Mouse (Mus musculus): Measurements from ENCODE around the gene Gm10197. TPM values are rescaled to one million over a fixed set of nuclear protein-coding genes. Genes with fewer than 3 reads are reported as not detected.

Gm10197 gene
- polyA plus RNA-seq (2015; fragmentation: Nextera tagmentation; extraction: Ambion mirVana): 3.8 TPM in 1 of 2 replicates, not detected in the other

DNA sequence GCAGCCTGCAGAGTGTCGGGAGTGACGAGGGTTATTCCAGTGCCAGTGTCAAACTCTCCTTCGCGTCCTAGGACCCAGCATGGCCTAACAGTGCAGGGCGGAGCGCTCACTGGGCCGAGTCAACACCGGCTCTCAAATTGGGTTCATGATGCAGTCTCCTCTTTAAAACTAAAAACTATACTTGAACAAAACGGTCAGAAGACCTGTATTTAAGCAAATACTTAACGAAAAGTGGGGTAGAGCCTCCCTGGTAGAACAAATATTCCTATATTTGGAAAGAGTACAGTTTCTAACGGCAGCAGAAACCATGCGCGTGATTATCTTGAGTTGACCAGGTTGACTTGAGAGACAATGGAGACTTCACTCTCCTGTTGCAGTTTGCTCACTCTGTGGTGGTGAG is at the start of gene Gm10197:
Gene Gm10197, minus strand, starts transcription at position 101 of the 400 bp plus-strand sequence.
- peaks cover 9% of the 10 kb centered on the region; the same call in 1 of the 2 replicates for H3K4me1 ChIP-seq (replicated peaks; ENCODE audit: control insufficient read depth, insufficient read depth, low read length)
- no peak within 1 kb of the TSS for H3K9ac ChIP-seq (ENCODE audit: low read length)
- no peak within 1 kb of the TSS for H3K27ac ChIP-seq (ENCODE audit: low read length)
- no peak for ATAC-seq (ENCODE audit: low read depth)
- H3K36me3 ChIP-seq (ENCODE audit: control insufficient read depth, insufficient read depth, low read length): peaks cover 19% of the 10 kb centered on the region
- no peak within 1 kb of the TSS for H3K4me3 ChIP-seq (ENCODE audit: low read length)
- H3K27me3 ChIP-seq (ENCODE audit: control insufficient read depth, insufficient read depth, low read depth, low read length): no peaks in the 10 kb centered on the region
- 73% methylated on average over 13 of the region's 13 CpGs for WGBS
- no peaks in the 10 kb centered on the region for H3K9me3 ChIP-seq (ENCODE audit: control insufficient read depth, low read length)
- no peak within 1 kb of the TSS for H3K4me2 ChIP-seq (ENCODE audit: low read depth, low read length)

DNA sequence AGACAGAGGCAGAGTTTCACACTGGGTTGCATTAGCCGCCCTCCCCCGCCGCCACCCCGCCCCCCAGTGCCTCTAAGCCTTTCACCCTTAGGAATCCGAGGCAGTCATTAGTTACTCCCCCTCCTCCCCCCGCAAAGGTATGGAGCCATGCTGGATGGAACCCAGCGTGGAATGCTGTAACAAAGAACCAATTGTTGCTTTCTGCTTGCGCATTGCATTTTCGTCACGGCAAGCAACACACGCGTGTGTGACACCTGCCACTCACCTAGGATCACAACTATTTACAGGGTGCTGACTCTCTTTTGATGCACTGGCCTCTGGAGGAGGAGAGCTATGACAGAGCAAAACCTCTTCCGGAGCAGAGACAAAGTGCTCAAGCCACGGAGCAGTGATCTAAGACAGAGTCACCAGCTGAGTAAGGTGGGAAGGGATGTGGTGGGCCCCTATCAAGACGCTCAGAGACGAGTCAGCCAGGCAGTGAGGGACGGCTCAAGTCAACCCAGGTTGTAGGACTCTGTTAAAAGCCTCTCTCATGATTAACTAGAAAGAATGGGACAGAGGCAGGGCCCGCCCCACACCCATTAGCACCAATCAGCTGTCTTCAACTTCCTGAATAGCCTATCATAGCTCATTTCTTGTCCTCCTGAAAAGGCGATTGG is 49.5 kb upstream of the Gm10197 start:
- WGBS: 2% methylated on average over 19 of the region's 19 CpGs
- H3K4me3 ChIP-seq (ENCODE audit: low read length): peak overlapping the region; percentile 48
- H3K27ac ChIP-seq (ENCODE audit: low read length): peak overlapping the region; percentile 87
- peak; percentile 94 for ATAC-seq (ENCODE audit: low read depth)
- H3K9ac ChIP-seq (ENCODE audit: low read length): peak overlapping the region; percentile 63
- no peaks in the 10 kb centered on the region for H3K27me3 ChIP-seq (ENCODE audit: control insufficient read depth, insufficient read depth, low read depth, low read length)
- H3K9me3 ChIP-seq (ENCODE audit: control insufficient read depth, low read length): no peaks in the 10 kb centered on the region
- peaks cover 12% of the 10 kb centered on the region; the same call in 1 of the 2 replicates for H3K4me1 ChIP-seq (replicated peaks; ENCODE audit: control insufficient read depth, insufficient read depth, low read length)
- peak overlapping the region; percentile 76 for H3K4me2 ChIP-seq (ENCODE audit: low read depth, low read length)
- H3K36me3 ChIP-seq (ENCODE audit: control insufficient read depth, insufficient read depth, low read length): no peaks in the 10 kb centered on the region

DNA sequence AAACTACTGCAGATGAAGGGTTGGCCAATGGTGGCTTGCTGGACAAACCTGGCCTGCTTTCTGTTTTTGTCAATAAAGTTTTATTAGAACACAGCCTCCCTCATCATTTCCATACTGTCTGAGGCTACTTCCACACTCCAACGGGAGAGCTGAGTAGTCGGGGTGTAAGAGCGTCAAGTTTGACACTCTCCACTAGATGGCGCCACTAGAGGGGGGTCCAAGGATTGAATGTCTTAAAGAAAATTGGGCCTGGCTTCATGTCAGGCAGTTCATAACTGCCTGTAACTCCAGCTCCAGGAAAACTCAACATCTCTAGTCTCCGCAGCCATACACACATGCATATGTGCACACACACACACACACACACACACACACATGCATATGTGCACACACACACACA is 48.3 kb upstream of the Gm10197 start:
- WGBS: 37% methylated on average over 5 of the region's 5 CpGs

DNA sequence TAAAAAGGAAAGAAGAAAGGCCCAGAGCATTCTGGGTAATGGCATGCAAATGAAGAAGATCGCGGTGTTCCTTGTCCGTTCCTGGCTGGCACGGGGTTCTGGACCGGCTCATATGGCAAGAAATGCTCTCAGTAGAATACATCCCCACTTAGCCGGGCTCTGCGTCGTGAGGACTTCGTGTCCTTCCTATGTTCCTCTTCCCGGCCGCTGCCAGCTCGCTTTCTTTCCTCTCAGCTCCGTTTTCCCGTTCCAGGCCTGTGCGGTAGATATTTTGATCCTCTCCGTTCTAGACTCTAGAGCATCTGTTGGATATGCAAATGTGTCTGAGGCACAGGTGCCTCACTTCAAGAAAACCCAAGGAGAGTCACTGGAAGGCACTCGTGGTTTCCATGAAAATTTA is 43.6 kb upstream of the Gm10197 start:
- Histone ChIP-seq H3K4me2 (ENCODE audit: low read depth, low read length) (no peak overlapping the region), H3K27ac (ENCODE audit: low read length) (no peak overlapping the region), H3K4me1 (replicated peaks; ENCODE audit: control insufficient read depth, insufficient read depth, low read length) (peaks cover 3% of the 10 kb centered on the region), H3K9ac (ENCODE audit: low read length) (no peak overlapping the region), H3K4me3 (ENCODE audit: low read length) (no peak overlapping the region), H3K36me3 (ENCODE audit: control insufficient read depth, insufficient read depth, low read length) (no peaks in the 10 kb centered on the region), H3K9me3 (ENCODE audit: control insufficient read depth, low read length) (no peaks in the 10 kb centered on the region), H3K27me3 (ENCODE audit: control insufficient read depth, insufficient read depth, low read depth, low read length) (no peaks in the 10 kb centered on the region)
- 81% methylated on average over 17 of the region's 17 CpGs for WGBS
- ATAC-seq (ENCODE audit: low read depth): no peak

More for the DNA sequence above, 48.3 kb upstream of the Gm10197 start:
- Histone ChIP-seq H3K36me3 (ENCODE audit: control insufficient read depth, insufficient read depth, low read length) (no peaks in the 10 kb centered on the region), H3K4me3 (ENCODE audit: low read length) (no peak overlapping the region), H3K9ac (ENCODE audit: low read length) (no peak overlapping the region), H3K27me3 (ENCODE audit: control insufficient read depth, insufficient read depth, low read depth, low read length) (no peaks in the 10 kb centered on the region), H3K4me1 (replicated peaks; ENCODE audit: control insufficient read depth, insufficient read depth, low read length) (peaks cover 12% of the 10 kb centered on the region; the same call in 1 of the 2 replicates), H3K4me2 (ENCODE audit: low read depth, low read length) (no peak overlapping the region), H3K27ac (ENCODE audit: low read length) (no peak overlapping the region), H3K9me3 (ENCODE audit: control insufficient read depth, low read length) (no peaks in the 10 kb centered on the region)
- ATAC-seq (ENCODE audit: low read depth): no peak; the same call in 1 of the 2 replicates

DNA sequence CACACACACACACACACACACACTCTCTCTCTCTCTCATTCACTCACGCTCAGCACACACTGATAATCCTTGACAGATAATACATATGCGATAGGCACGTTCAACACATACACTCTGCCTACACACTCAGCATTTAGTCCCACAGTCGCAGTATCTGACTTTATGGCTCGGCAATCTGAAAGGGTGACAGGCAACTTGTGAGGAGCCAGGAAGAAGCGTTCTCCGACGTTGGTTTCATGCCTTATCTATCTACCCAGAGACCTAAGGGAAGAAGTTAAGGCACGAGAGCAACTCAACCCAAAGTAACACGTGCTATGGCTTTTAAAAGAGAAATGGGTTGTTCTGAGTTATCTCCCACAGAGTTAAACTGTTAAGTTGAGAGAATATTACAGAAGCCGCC is 43.1 kb upstream of the Gm10197 start:
- no peak overlapping the region for H3K9ac ChIP-seq (ENCODE audit: low read length)
- WGBS: 64% methylated on average over 11 of the region's 11 CpGs
- no peak for ATAC-seq (ENCODE audit: low read depth)
- H3K4me3 ChIP-seq (ENCODE audit: low read length): no peak overlapping the region
- no peak overlapping the region for H3K27ac ChIP-seq (ENCODE audit: low read length)
- peaks cover 3% of the 10 kb centered on the region for H3K4me1 ChIP-seq (replicated peaks; ENCODE audit: control insufficient read depth, insufficient read depth, low read length)
- no peaks in the 10 kb centered on the region for H3K27me3 ChIP-seq (ENCODE audit: control insufficient read depth, insufficient read depth, low read depth, low read length)
- no peak overlapping the region for H3K4me2 ChIP-seq (ENCODE audit: low read depth, low read length)
- no peaks in the 10 kb centered on the region for H3K9me3 ChIP-seq (ENCODE audit: control insufficient read depth, low read length)
- no peaks in the 10 kb centered on the region for H3K36me3 ChIP-seq (ENCODE audit: control insufficient read depth, insufficient read depth, low read length)

DNA sequence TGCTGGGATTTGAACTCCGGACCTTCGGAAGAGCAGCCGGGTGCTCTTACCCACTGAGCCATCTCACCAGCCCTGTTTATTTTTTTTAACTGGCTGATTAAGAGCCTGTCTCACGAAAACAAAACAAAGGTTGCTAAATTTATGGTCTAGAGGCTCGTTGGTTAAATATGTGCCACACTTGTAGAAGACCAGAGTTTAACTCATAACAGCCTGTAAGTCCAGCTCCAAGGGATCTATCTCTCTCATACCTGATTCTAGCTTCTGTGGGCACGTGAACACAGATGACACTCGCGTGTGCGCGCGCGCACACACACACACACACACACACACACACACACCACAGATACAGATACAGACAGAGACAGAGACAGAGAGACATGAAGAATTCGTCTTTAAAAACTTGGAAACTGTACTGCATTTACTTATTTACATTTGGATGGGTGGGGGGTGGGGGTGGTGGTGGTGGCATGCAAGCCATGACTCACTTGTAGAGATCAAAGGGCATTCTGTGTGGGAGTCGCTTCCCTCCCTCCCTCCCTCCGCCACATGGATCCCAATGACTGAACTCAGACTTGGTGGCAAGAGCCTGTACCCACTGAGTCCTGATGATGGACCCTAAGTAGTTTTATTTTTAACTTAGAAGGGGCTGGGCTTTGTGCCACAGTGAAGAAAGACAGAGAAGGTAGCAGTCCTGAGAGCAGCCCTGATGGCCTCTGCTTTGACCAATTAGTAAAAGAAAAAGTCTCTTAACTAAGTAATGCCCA is 42.2 kb upstream of the Gm10197 start:
- Histone ChIP-seq H3K4me1 (replicated peaks; ENCODE audit: control insufficient read depth, insufficient read depth, low read length) (peaks cover 3% of the 10 kb centered on the region), H3K4me3 (ENCODE audit: low read length) (no peak overlapping the region), H3K27me3 (ENCODE audit: control insufficient read depth, insufficient read depth, low read depth, low read length) (no peaks in the 10 kb centered on the region), H3K9me3 (ENCODE audit: control insufficient read depth, low read length) (no peaks in the 10 kb centered on the region), H3K27ac (ENCODE audit: low read length) (no peak overlapping the region), H3K36me3 (ENCODE audit: control insufficient read depth, insufficient read depth, low read length) (no peaks in the 10 kb centered on the region), H3K9ac (ENCODE audit: low read length) (no peak overlapping the region), H3K4me2 (ENCODE audit: low read depth, low read length) (no peak overlapping the region)
- 74% methylated on average over 15 of the region's 15 CpGs for WGBS
- ATAC-seq (ENCODE audit: low read depth): no peak

DNA sequence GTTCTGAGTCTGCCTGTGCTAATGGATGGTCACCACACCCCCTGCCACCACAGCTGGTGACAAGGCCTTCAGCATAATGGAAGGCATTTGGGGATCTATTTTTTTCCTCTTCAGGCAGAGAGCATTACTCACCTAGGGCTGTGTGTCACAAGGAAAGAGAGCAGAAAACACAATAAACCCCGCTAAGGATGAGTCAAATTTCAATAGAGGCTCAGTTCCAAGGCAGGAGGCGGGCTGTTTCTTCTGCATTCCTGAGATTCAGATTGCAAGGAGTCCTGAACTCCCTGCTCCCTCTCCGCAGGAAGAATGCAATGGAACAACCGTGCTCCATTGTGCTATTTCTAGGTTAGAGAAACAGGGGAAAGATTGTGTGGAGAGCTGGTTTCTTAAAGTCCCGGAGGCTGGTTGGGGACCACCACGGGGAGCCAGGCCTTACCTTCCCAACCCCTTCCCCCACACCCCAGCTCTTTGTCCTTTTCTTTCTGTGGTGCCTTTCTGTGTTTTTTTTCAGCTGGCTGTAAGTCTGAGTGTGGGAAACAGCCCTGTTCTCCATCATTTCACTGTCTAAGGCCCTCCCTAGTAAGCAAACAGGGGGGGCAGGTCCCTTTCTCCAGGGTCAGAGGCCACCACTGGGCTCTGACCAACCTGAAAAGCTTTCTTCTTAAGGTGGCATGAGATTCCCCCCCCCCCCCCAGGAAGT is 40.7 kb upstream of the Gm10197 start:
- WGBS: 16% methylated on average over 6 of the region's 6 CpGs
- no peak overlapping the region for H3K4me3 ChIP-seq (ENCODE audit: low read length)
- 0 out of 2 replicates have a peak, but pooled peaks have one; percentile 23 for ATAC-seq (ENCODE audit: low read depth)
- no peaks in the 10 kb centered on the region for H3K36me3 ChIP-seq (ENCODE audit: control insufficient read depth, insufficient read depth, low read length)
- no peak overlapping the region for H3K9ac ChIP-seq (ENCODE audit: low read length)
- H3K27me3 ChIP-seq (ENCODE audit: control insufficient read depth, insufficient read depth, low read depth, low read length): no peaks in the 10 kb centered on the region
- peaks cover 3% of the 10 kb centered on the region for H3K4me1 ChIP-seq (replicated peaks; ENCODE audit: control insufficient read depth, insufficient read depth, low read length)
- H3K27ac ChIP-seq (ENCODE audit: low read length): no peak overlapping the region
- no peak overlapping the region for H3K4me2 ChIP-seq (ENCODE audit: low read depth, low read length)
- H3K9me3 ChIP-seq (ENCODE audit: control insufficient read depth, low read length): no peaks in the 10 kb centered on the region

DNA sequence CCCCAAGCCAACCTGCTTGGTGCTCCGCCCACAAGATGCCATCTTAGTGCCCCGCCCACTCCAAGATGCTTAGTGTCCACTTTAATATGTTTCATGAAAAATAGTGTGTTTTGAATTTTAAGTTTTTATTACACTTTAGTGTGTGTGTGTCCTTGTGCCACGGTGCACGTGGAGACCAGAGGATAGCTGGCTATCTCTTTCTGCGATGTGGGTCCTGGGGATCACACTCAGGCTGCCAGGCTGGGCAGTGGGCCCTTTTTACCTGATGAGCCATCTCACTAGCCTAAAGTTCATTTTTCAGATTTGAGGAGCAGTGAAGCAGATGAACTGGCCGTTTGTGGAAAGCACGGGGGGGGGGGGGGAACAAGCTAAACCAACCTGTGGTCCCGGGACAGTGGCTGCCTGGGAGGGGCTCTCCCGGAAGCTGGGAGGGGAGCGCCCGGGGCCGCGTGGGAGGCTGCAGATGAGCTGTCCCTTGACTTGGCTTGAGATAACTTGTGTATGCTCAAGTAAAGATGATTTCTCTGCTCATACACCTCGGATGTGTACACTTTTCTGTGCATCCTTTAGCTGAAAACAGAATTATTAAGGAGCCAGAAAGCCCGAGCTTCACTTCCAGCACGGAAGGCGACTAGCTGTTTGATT is 38.2 kb upstream of the Gm10197 start:
- Histone ChIP-seq H3K4me3 (ENCODE audit: low read length) (no peak overlapping the region), H3K36me3 (ENCODE audit: control insufficient read depth, insufficient read depth, low read length) (no peaks in the 10 kb centered on the region), H3K9me3 (ENCODE audit: control insufficient read depth, low read length) (no peaks in the 10 kb centered on the region; the same call in 1 of the 2 replicates), H3K4me2 (ENCODE audit: low read depth, low read length) (no peak overlapping the region), H3K9ac (ENCODE audit: low read length) (peak overlapping the region; percentile 12; the same call in 1 of the 2 replicates), H3K27ac (ENCODE audit: low read length) (no peak overlapping the region), H3K4me1 (replicated peaks; ENCODE audit: control insufficient read depth, insufficient read depth, low read length) (peaks cover 3% of the 10 kb centered on the region), H3K27me3 (ENCODE audit: control insufficient read depth, insufficient read depth, low read depth, low read length) (no peaks in the 10 kb centered on the region)
- 45% methylated on average over 17 of the region's 17 CpGs for WGBS
- ATAC-seq (ENCODE audit: low read depth): no peak

All from lung, embryonic 16.5 days (tissue).